Mouse (Mus musculus) G1E (cell line): ENCODE measurements around the gene Ccdc12.

Experiments used
- CTCF ChIP-seq: IDR thresholded peaks from 2 replicates; pipeline ENCODE4 v1.5.1; 2012; ENCODE audit warnings: low read depth, low read length, inconsistent platforms, mixed read lengths
- GATA1 ChIP-seq: IDR thresholded peaks from 2 replicates; pipeline ENCODE4 v1.6.1; 2012; ENCODE audit warnings: borderline replicate concordance, low read length, inconsistent platforms, mixed read lengths
- TAL1 ChIP-seq: conservative IDR thresholded peaks from 2 replicates; pipeline ENCODE4 v1.6.1; 2012; ENCODE audit warnings: low read depth, low read length, inconsistent platforms, mixed read lengths

- TF ChIP-seq CTCF = no peak
- no peak for TF ChIP-seq GATA1
- TF ChIP-seq TAL1 = no peak
Observed at GRCm38 (mm10) chr9:110711996-110712395, 55.7 kb downstream of the Ccdc12 start.
